Mouse (Mus musculus): ENCODE results near the gene Susd5.

GRCm38 (mm10) chr9:114052866-114053265, 4.1 kb upstream of the Susd5 start:
- TF ChIP-seq POLR2A (IDR thresholded peaks at IDR 0.05; ENCODE audit: borderline replicate concordance, control insufficient read depth, low read depth, low read length) (no peak), CTCF (IDR thresholded peaks at IDR 0.05; ENCODE audit: control insufficient read depth, insufficient read depth, low read length) (no peak)

Measured in bone marrow, adult 2 months (tissue).